ENCODE assay signal across 8 mouse cellular contexts in the genomic region with DNA sequence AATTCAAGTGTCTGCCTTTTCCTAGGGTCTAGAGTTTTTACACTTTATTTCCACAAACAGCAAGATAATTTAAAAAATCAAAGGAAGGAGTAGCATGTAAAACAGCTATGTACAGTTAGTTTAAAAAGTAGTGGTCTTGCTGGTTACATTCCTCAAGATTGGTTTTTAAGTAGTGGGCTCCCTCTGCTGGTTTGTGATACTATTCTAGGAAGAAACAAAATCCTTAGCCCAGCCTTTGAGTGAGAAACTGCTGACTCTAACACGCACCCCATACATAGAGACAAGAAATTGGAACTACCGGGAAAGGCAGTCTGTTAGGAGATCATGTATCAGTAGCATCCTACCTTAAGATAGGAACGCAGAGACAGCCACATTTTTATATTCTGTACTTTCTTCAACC.
DNase-seq lines count a peak whose midpoint lies in the region; ATAC-seq and TF ChIP-seq lines count a peak whose summit lies in the region.
"Had no signal": no experiment of that assay in that cellular context is flagged by ENCODE, and none has a peak within 500 bp of the region (broad histone marks: within the 10 kb centered on the region; RNA-seq: fewer than 3 reads in every experiment).

No protein-coding gene starts in this region.

- no peaks in the 10 kb centered on the region for H3K9me3 ChIP-seq in hindbrain, embryonic 14.5 days (ENCODE audit: control insufficient read depth, low read length)
- no peaks in the 10 kb centered on the region for H3K9me3 ChIP-seq in hindbrain, embryonic 12.5 days (replicated peaks)
- H3K9me3 ChIP-seq in forebrain, postnatal 0 days (ENCODE audit: low read length) = no peaks in the 10 kb centered on the region
- H3K9me3 ChIP-seq in stomach, postnatal 0 days (ENCODE audit: control insufficient read depth, low read length) = no peaks in the 10 kb centered on the region
- H3K9me3 ChIP-seq: embryonic facial prominence, embryonic 12.5 days had no signal

- H3K27me3 ChIP-seq in hindbrain, embryonic 14.5 days (ENCODE audit: control insufficient read depth, insufficient read depth, low read length) = no peaks in the 10 kb centered on the region
- no peaks in the 10 kb centered on the region for H3K27me3 ChIP-seq in hindbrain, embryonic 12.5 days
- H3K27me3 ChIP-seq in forebrain, postnatal 0 days (ENCODE audit: insufficient read depth, low read length) = no peaks in the 10 kb centered on the region
- H3K27me3 ChIP-seq in stomach, postnatal 0 days (ENCODE audit: control insufficient read depth, insufficient read depth, low read length) = no peaks in the 10 kb centered on the region
- H3K27me3 ChIP-seq: embryonic facial prominence, embryonic 12.5 days had no signal

- H3K9ac ChIP-seq in hindbrain, embryonic 14.5 days = no peak overlapping the region
- H3K9ac ChIP-seq in hindbrain, embryonic 12.5 days = no peak overlapping the region
- no peak overlapping the region for H3K9ac ChIP-seq in forebrain, postnatal 0 days
- no peak overlapping the region for H3K9ac ChIP-seq in stomach, postnatal 0 days (ENCODE audit: low read length)
- H3K9ac ChIP-seq: embryonic facial prominence, embryonic 12.5 days had no signal

- no peaks in the 10 kb centered on the region for H3K4me1 ChIP-seq in hindbrain, embryonic 14.5 days (replicated peaks; ENCODE audit: control insufficient read depth, insufficient read depth, low read length)
- no peaks in the 10 kb centered on the region for H3K4me1 ChIP-seq in hindbrain, embryonic 12.5 days
- no peaks in the 10 kb centered on the region for H3K4me1 ChIP-seq in forebrain, postnatal 0 days (ENCODE audit: insufficient read depth)
- H3K4me1 ChIP-seq in stomach, postnatal 0 days (replicated peaks; ENCODE audit: control insufficient read depth, insufficient read depth) = no peaks in the 10 kb centered on the region
- H3K4me1 ChIP-seq: embryonic facial prominence, embryonic 12.5 days had no signal

- H3K27ac ChIP-seq in hindbrain, embryonic 14.5 days = no peak overlapping the region
- H3K27ac ChIP-seq in hindbrain, embryonic 12.5 days = no peak overlapping the region
- no peak overlapping the region for H3K27ac ChIP-seq in forebrain, postnatal 0 days (ENCODE audit: low read depth, low read length)
- no peak overlapping the region for H3K27ac ChIP-seq in stomach, postnatal 0 days (replicated peaks)
- H3K27ac ChIP-seq: embryonic facial prominence, embryonic 12.5 days had no signal

- peak; percentile 71 for TF ChIP-seq CTCF in forebrain, postnatal 0 days (IDR thresholded peaks at IDR 0.05; ENCODE audit: low read depth)
- peak; percentile 79 for TF ChIP-seq CTCF in stomach, postnatal 0 days (IDR thresholded peaks at IDR 0.05; ENCODE audit: low read depth)

- TF ChIP-seq EP300 in stomach, postnatal 0 days (optimal IDR thresholded peaks at IDR 0.05) = no peak

- 61% methylated on average over 3 of the region's 3 CpGs for WGBS in hindbrain, embryonic 14.5 days
- 73% methylated on average over 3 of the region's 3 CpGs for WGBS in hindbrain, embryonic 12.5 days
- WGBS in forebrain, postnatal 0 days = 45% methylated on average over 3 of the region's 3 CpGs
- 62% methylated on average over 3 of the region's 3 CpGs for WGBS in stomach, postnatal 0 days

- H3K36me3 ChIP-seq in hindbrain, embryonic 14.5 days (replicated peaks; ENCODE audit: control insufficient read depth, insufficient read depth) = peaks cover 20% of the 10 kb centered on the region
- peaks cover 8% of the 10 kb centered on the region for H3K36me3 ChIP-seq in hindbrain, embryonic 12.5 days
- no peaks in the 10 kb centered on the region; the same call in none of the 2 replicates for H3K36me3 ChIP-seq in forebrain, postnatal 0 days (ENCODE audit: insufficient read depth)
- H3K36me3 ChIP-seq in stomach, postnatal 0 days (ENCODE audit: control insufficient read depth, insufficient read depth, low read length) = no peaks in the 10 kb centered on the region

- DNase-seq in hindbrain, embryonic 14.5 days (ENCODE audit: low spot score) = peak; percentile 74
- peak; percentile 42 for DNase-seq in thymus, postnatal 0 days (ENCODE audit: low spot score)
- no peak for DNase-seq in thymus, adult 18-20 months
- DNase-seq in forebrain, postnatal 0 days = peak; percentile 80
- no peak for DNase-seq in stomach, postnatal 0 days (ENCODE audit: low spot score)
- no peak for DNase-seq in gastrocnemius, postnatal 10 days

- no peak; the same call in 1 of the 2 replicates for ATAC-seq in hindbrain, embryonic 14.5 days (ENCODE audit: low FRiP score)
- ATAC-seq in hindbrain, embryonic 12.5 days (ENCODE audit: low FRiP score) = no peak
- peak; percentile 59; the same call in 1 of the 2 replicates for ATAC-seq in forebrain, postnatal 0 days
- no peak for ATAC-seq in stomach, postnatal 0 days (ENCODE audit: low FRiP score, low TSS enrichment)

- no peak overlapping the region for H3K4me2 ChIP-seq in hindbrain, embryonic 14.5 days (replicated peaks)
- H3K4me2 ChIP-seq in hindbrain, embryonic 12.5 days (replicated peaks) = no peak overlapping the region
- H3K4me2 ChIP-seq in forebrain, postnatal 0 days (ENCODE audit: low read depth) = no peak overlapping the region
- no peak overlapping the region for H3K4me2 ChIP-seq in stomach, postnatal 0 days (replicated peaks; ENCODE audit: low read depth)
- H3K4me2 ChIP-seq: embryonic facial prominence, embryonic 12.5 days had no signal

- H3K4me3 ChIP-seq in hindbrain, embryonic 14.5 days (replicated peaks; ENCODE audit: low read length) = no peak overlapping the region
- H3K4me3 ChIP-seq in hindbrain, embryonic 12.5 days = no peak overlapping the region
- H3K4me3 ChIP-seq in forebrain, postnatal 0 days (ENCODE audit: low read depth, low read length) = no peak overlapping the region
- no peak overlapping the region for H3K4me3 ChIP-seq in stomach, postnatal 0 days (ENCODE audit: low read depth, low read length)
- H3K4me3 ChIP-seq: embryonic facial prominence, embryonic 12.5 days had no signal

Comparison
In these comparisons a context has a peak if more than half of its experiments do, and no peak if none do; other contexts are left out.
1. DNase-seq: peak in hindbrain, embryonic 14.5 days (single experiment), thymus, postnatal 0 days (single experiment) and forebrain, postnatal 0 days (single experiment); none in thymus, adult 18-20 months (0 of 2), stomach, postnatal 0 days (single experiment) and gastrocnemius, postnatal 10 days (single experiment).